Mouse (Mus musculus): ENCODE measurements around the gene Cdc34b. TPM values are rescaled to one million over a fixed set of nuclear protein-coding genes. Genes with fewer than 3 reads are reported as not detected.

The Cdc34b gene
- polyA plus RNA-seq (2012; rRNA removed) = 0.08 TPM in 1 of 2 replicates, not detected in the other

DNA sequence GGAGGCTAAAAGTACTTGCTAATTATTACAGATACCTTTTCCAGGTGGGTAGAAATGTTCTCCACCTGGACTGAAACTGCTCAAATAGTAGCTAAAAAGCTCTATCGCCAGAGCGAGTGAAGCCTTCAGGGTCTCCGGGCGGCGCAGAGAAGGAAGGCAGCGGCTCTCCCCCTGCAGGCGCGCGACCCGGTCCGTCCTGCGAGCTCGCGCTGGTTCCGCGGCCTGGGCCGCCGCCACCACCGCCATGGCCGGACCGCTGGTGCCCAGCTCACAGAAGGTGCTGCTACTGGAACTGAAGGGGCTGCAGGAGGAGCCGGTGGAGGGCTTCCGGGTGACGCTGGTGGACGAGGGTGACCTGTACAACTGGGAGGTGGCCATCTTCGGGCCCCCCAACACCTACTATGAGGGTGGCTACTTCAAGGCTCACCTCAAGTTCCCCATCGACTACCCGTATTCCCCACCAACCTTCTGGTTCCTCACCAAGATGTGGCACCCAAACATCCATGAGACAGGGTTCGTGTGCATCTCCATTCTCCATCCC lies at the start of gene Cdc34b:
Gene Cdc34b (plus strand): TSS at position 51 of the 541 bp plus-strand sequence.

DNA sequence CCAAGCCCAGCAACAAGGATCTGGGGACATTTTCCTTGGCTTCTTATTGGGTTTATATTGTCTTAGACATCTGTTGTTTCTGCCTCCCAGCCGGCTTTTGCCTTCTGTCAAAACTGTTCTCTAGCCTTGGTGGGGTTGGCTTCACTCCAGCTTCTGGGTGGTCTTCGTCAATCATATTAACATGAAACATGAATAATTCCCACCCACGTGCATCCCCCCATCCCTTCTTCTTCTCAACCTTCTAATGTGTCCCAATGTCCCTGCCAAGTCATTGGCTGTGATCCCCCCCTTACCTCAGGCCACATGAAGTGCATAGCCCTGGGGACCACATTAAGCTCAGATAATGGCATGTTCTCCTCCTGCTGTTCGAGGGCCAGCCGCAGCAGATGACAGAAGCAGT lies 37.1 kb upstream of the Cdc34b start, which contains the start of gene Gm11541:
Gene Gm11541 (minus strand): TSS at position 28 of the 400 bp plus-strand sequence.

GRCm38 (mm10) chr11:94782603-94783002 lies 41.0 kb downstream of the Cdc34b start, which contains the start of gene Tmem92:
TSS of gene Tmem92 (minus strand) at chr11:94782703.

Other genes starting within 250 kb of the Cdc34b start
- 58.6 and 121 TPM in 2 replicates for gene Epn3, start 241.8 kb upstream of the Cdc34b start, polyA plus RNA-seq (2012; rRNA removed)
- 0.82 and 1.1 TPM in 2 replicates for gene Mycbpap, start 220.0 kb upstream of the Cdc34b start, polyA plus RNA-seq (2012; rRNA removed)
- 5.7 and 6.0 TPM in 2 replicates for gene Rsad1, start 192.5 kb upstream of the Cdc34b start, polyA plus RNA-seq (2012; rRNA removed)
- 15.3 and 21.6 TPM in 2 replicates for gene Chad, start 176.7 kb upstream of the Cdc34b start, polyA plus RNA-seq (2012; rRNA removed)
- gene Acsf2, start 139.9 kb upstream of the Cdc34b start, polyA plus RNA-seq (2012; rRNA removed) = 9.9 and 11.3 TPM in 2 replicates
- 31.1 and 39.8 TPM in 2 replicates for gene Lrrc59, start 112.0 kb upstream of the Cdc34b start, polyA plus RNA-seq (2012; rRNA removed)
- gene Mrpl27, start 88.0 kb upstream of the Cdc34b start, polyA plus RNA-seq (2012; rRNA removed) = 7.5 and 8.3 TPM in 2 replicates
- 0.55 and 0.58 TPM in 2 replicates for gene Eme1, start 87.8 kb upstream of the Cdc34b start, polyA plus RNA-seq (2012; rRNA removed)
- 15.4 and 16.1 TPM in 2 replicates for gene Xylt2, start 64.3 kb upstream of the Cdc34b start, polyA plus RNA-seq (2012; rRNA removed)
- gene Gm11541, start 37.3 kb upstream of the Cdc34b start, polyA plus RNA-seq (2012; rRNA removed) = not detected in 2 replicates
- not detected in 2 replicates for gene Tmem92, start 40.9 kb downstream of the Cdc34b start, polyA plus RNA-seq (2012; rRNA removed)
- 75.0 and 75.6 TPM in 2 replicates for gene Col1a1, start 194.4 kb downstream of the Cdc34b start, polyA plus RNA-seq (2012; rRNA removed)
- gene Hils1, start 225.8 kb downstream of the Cdc34b start, polyA plus RNA-seq (2012; rRNA removed) = not detected in 2 replicates
- gene Sgca, start 234.5 kb downstream of the Cdc34b start, polyA plus RNA-seq (2012; rRNA removed) = 14.9 and 24.0 TPM in 2 replicates
- gene Ppp1r9b, start 249.3 kb downstream of the Cdc34b start, polyA plus RNA-seq (2012; rRNA removed) = 13.7 and 18.1 TPM in 2 replicates